In genomic region chr11:46428131-46428530, GRCm38 (mm10) we compare ENCODE assay signal across 16 mouse cellular contexts. TPM values are rescaled to one million over a fixed set of nuclear protein-coding genes. Genes with fewer than 3 reads are reported as not detected.
DNase-seq lines count a peak whose midpoint lies in the region; ATAC-seq and TF ChIP-seq lines count a peak whose summit lies in the region.
"Not testable (repeated sequence)": the region's sequence is repeated elsewhere in the genome, so short reads cannot be mapped to it uniquely, and the experiment has no call there.
"Had no signal": no experiment of that assay in that cellular context is flagged by ENCODE, and none has a peak within 500 bp of the region (broad histone marks: within the 10 kb centered on the region; RNA-seq: fewer than 3 reads in every experiment).

No protein-coding gene starts in this region.

- ATAC-seq in Patski = peak; percentile 29
- ATAC-seq in kidney, postnatal 0 days (replicated peaks; ENCODE audit: low FRiP score, low read depth); midbrain, embryonic 11.5 days (ENCODE audit: low FRiP score): not testable (repeated sequence)

- not testable (repeated sequence) for H3K27me3 ChIP-seq in Patski; kidney, postnatal 0 days (ENCODE audit: insufficient read depth, low read length); midbrain, embryonic 11.5 days (ENCODE audit: control insufficient read depth, insufficient read depth, low read length)

- H3K27ac ChIP-seq in kidney, postnatal 0 days = 0 out of 2 replicates have a peak overlapping the region, but pooled peaks have one; percentile 19
- not testable (repeated sequence) for H3K27ac ChIP-seq in midbrain, embryonic 11.5 days (ENCODE audit: low read depth, low read length)

- not testable (repeated sequence) for TF ChIP-seq CTCF in Patski (IDR thresholded peaks at IDR 0.05); kidney, postnatal 0 days (IDR thresholded peaks at IDR 0.05; ENCODE audit: low read depth)

- POLR2A ChIA-PET in Patski (lab: Charles Lee) = not testable (repeated sequence)

- WGBS in kidney, postnatal 0 days = 35% methylated on average over 4 of the region's 4 CpGs
- WGBS in midbrain, embryonic 11.5 days = 48% methylated on average over 4 of the region's 4 CpGs

- H3K4me1 ChIP-seq in kidney, postnatal 0 days (replicated peaks; ENCODE audit: insufficient read depth, low read length); midbrain, embryonic 11.5 days (ENCODE audit: control insufficient read depth, insufficient read depth, low read length): not testable (repeated sequence)

- not testable (repeated sequence) for H3K9me3 ChIP-seq in kidney, postnatal 0 days (replicated peaks; ENCODE audit: low read length); midbrain, embryonic 11.5 days (ENCODE audit: control insufficient read depth, low read length)

- in situ Hi-C loops in Patski (cut with MboI; ENCODE audit: low pct_unique_long_range_greater_than_20kb) = not testable (repeated sequence)

- not testable (repeated sequence) for H3K9ac ChIP-seq in kidney, postnatal 0 days (ENCODE audit: low read depth, low read length); midbrain, embryonic 11.5 days (ENCODE audit: low read length)

- CTCF ChIA-PET in Patski (lab: Charles Lee) = interaction anchor here (1.8 kb wide), 1 partner anchor 153 kb away, joined by 4 read pairs; no protein-coding TSS in a partner anchor

- H3K4me3 ChIP-seq in kidney, postnatal 0 days (replicated peaks; ENCODE audit: low read depth, low read length); midbrain, embryonic 11.5 days (ENCODE audit: low read depth, low read length): not testable (repeated sequence)

- not testable (repeated sequence) for DNase-seq in Patski (ENCODE audit: low read depth, low spot score); kidney, postnatal 0 days (ENCODE audit: low spot score)
- peak; percentile 48 for DNase-seq in ZHBTc4 (ENCODE audit: low read depth, low spot score)
- peak; percentile 9 for DNase-seq in kidney, adult 18-20 months
- DNase-seq in kidney, adult 8-10 months = peak; percentile 30 to 32
- peak; percentile 39 for DNase-seq in midbrain, embryonic 11.5 days (ENCODE audit: low spot score, missing footprints)

- H3K4me2 ChIP-seq in kidney, postnatal 0 days (ENCODE audit: low read length); midbrain, embryonic 11.5 days: not testable (repeated sequence)

- not testable (repeated sequence) for H3K36me3 ChIP-seq in kidney, postnatal 0 days (ENCODE audit: insufficient read depth, low read length); midbrain, embryonic 11.5 days (ENCODE audit: control insufficient read depth, insufficient read depth, low read length)

RNA-seq across cellular contexts. Expression of gene Med7, which starts 8.6 kb away (rescaled TPM):
- 51.4 TPM for polyA plus RNA-seq in Patski (2021)
- polyA plus RNA-seq in kidney, postnatal 0 days (2015; fragmentation: Nextera tagmentation; extraction: Ambion mirVana) = 80.5 and 87.9 TPM in 2 replicates
- polyA plus RNA-seq in midbrain, embryonic 11.5 days (2014; fragmentation: Nextera tagmentation; extraction: Ambion mirVana) = 110 and 117 TPM in 2 replicates

RNA-seq across cellular contexts. Expression of gene Havcr2, which starts 26.6 kb away (rescaled TPM):
- not detected for polyA plus RNA-seq in Patski (2021)
- polyA plus RNA-seq in kidney, postnatal 0 days (2015; fragmentation: Nextera tagmentation; extraction: Ambion mirVana) = 0.06 and 0.11 TPM in 2 replicates
- 0.17 and 0.20 TPM in 2 replicates for polyA plus RNA-seq in midbrain, embryonic 11.5 days (2014; fragmentation: Nextera tagmentation; extraction: Ambion mirVana)
- polyA plus RNA-seq: embryonic facial prominence, embryonic 11.5 days; embryonic facial prominence, embryonic 13.5 days; erythroblast, embryonic 14.5 days; forebrain, embryonic 10.5 days; forebrain, embryonic 12.5 days had no signal

RNA-seq across cellular contexts. Expression of gene Fam71b, which starts 31.8 kb away (rescaled TPM):
- not detected for polyA plus RNA-seq in Patski (2021)
- not detected in 2 replicates for polyA plus RNA-seq in kidney, postnatal 0 days (2015; fragmentation: Nextera tagmentation; extraction: Ambion mirVana)
- not detected in 2 replicates for polyA plus RNA-seq in midbrain, embryonic 11.5 days (2014; fragmentation: Nextera tagmentation; extraction: Ambion mirVana)
- polyA plus RNA-seq: adrenal gland, adult 2 months; brain, embryonic 14.5 days; embryonic facial prominence, embryonic 11.5 days; embryonic facial prominence, embryonic 13.5 days; embryonic facial prominence, embryonic 15.5 days; erythroblast, embryonic 14.5 days; forebrain, embryonic 10.5 days; forebrain, embryonic 12.5 days; forebrain, embryonic 14.5 days; forebrain, embryonic 16.5 days had no signal

RNA-seq across cellular contexts. Expression of gene Itk, which starts 38.8 kb away (rescaled TPM):
- 0.03 TPM for polyA plus RNA-seq in Patski (2021)
- 0.04 and 0.05 TPM in 2 replicates for polyA plus RNA-seq in kidney, postnatal 0 days (2015; fragmentation: Nextera tagmentation; extraction: Ambion mirVana)
- polyA plus RNA-seq in midbrain, embryonic 11.5 days (2014; fragmentation: Nextera tagmentation; extraction: Ambion mirVana) = not detected in 2 replicates
- polyA plus RNA-seq: embryonic facial prominence, embryonic 11.5 days; embryonic facial prominence, embryonic 13.5 days; forebrain, embryonic 10.5 days; forebrain, embryonic 12.5 days; forebrain, embryonic 14.5 days; forebrain, embryonic 16.5 days had no signal
